Mouse (Mus musculus) spleen, adult 18-20 months (tissue): ENCODE results near the gene Atp6v1e1.
"Not testable (repeated sequence)": the region's sequence is repeated elsewhere in the genome, so short reads cannot be mapped to it uniquely, and the experiment has no call there.

ENCODE experiments used
- DNase-seq, 2 experiments: peaks; one replicate each; pipeline ENCODE4 v3.0.0; 2022; ENCODE audit warnings: mixed read lengths in 2 of 2

Atp6v1e1 gene

GRCm38 (mm10) chr6:120819294-120819693, 3.3 kb downstream of the Atp6v1e1 start:
- DNase-seq, result no peak

- not testable (repeated sequence) for DNase-seq
These were observed 10.6 kb downstream of the Atp6v1e1 start for GRCm38 (mm10) chr6:120811999-120812398.

- no peak for DNase-seq
These were observed 14.9 kb downstream of the Atp6v1e1 start for GRCm38 (mm10) chr6:120807738-120808081.

GRCm38 (mm10) chr6:120806999-120807737, 15.4 kb downstream of the Atp6v1e1 start:
- no peak for DNase-seq

- DNase-seq, result no peak
These were observed 23.0 kb downstream of the Atp6v1e1 start for GRCm38 (mm10) chr6:120799581-120800041.

GRCm38 (mm10) chr6:120798905-120799304, 23.7 kb downstream of the Atp6v1e1 start:
- DNase-seq, result no peak

GRCm38 (mm10) chr6:120798019-120798418, 24.6 kb downstream of the Atp6v1e1 start:
- no peak for DNase-seq

GRCm38 (mm10) chr6:120796111-120796510, 26.5 kb downstream of the Atp6v1e1 start:
- DNase-seq, result no peak

GRCm38 (mm10) chr6:120795422-120796086, 27.0 kb downstream of the Atp6v1e1 start:
- no peak for DNase-seq

- DNase-seq, result no peak
These were observed 29.6 kb downstream of the Atp6v1e1 start for GRCm38 (mm10) chr6:120792947-120793346.

- DNase-seq, result no peak
These were observed 31.9 kb downstream of the Atp6v1e1 start for GRCm38 (mm10) chr6:120790717-120791116.

GRCm38 (mm10) chr6:120790153-120790552, 32.4 kb downstream of the Atp6v1e1 start:
- no peak for DNase-seq

GRCm38 (mm10) chr6:120788904-120789303, 33.7 kb downstream of the Atp6v1e1 start:
- no peak for DNase-seq

GRCm38 (mm10) chr6:120788068-120788607, 34.5 kb downstream of the Atp6v1e1 start:
- no peak for DNase-seq

- DNase-seq, result no peak
These were observed 38.2 kb downstream of the Atp6v1e1 start for GRCm38 (mm10) chr6:120784351-120784750.

GRCm38 (mm10) chr6:120782948-120783347, 39.6 kb downstream of the Atp6v1e1 start:
- DNase-seq, result no peak

GRCm38 (mm10) chr6:120778226-120778625, 44.4 kb downstream of the Atp6v1e1 start:
- DNase-seq, result no peak

GRCm38 (mm10) chr6:120777533-120777932, 45.1 kb downstream of the Atp6v1e1 start:
- DNase-seq, result no peak

- no peak for DNase-seq
These were observed 46.3 kb downstream of the Atp6v1e1 start for GRCm38 (mm10) chr6:120776286-120776685.

- DNase-seq, result no peak
These were observed 48.8 kb downstream of the Atp6v1e1 start for GRCm38 (mm10) chr6:120773763-120774162.

GRCm38 (mm10) chr6:120773149-120773628, 49.4 kb downstream of the Atp6v1e1 start, which contains the start of gene Slc25a18:
Slc25a18 (plus strand) TSS chr6:120773578.
- no peak for DNase-seq

GRCm38 (mm10) chr6:120772025-120772424, 50.6 kb downstream of the Atp6v1e1 start:
- DNase-seq, result no peak

- DNase-seq, result no peak
These were observed 51.2 kb downstream of the Atp6v1e1 start for GRCm38 (mm10) chr6:120771366-120771765.

- DNase-seq, result no peak
These were observed 52.6 kb downstream of the Atp6v1e1 start for GRCm38 (mm10) chr6:120769972-120770371.
